Mouse (Mus musculus) brain, embryonic 14.5 days (tissue): Measurements from ENCODE around the gene Gda. TPM values are rescaled to one million over a fixed set of nuclear protein-coding genes. Genes with fewer than 3 reads are reported as not detected.

Experiments
- DNase-seq: peaks from one replicate; pipeline ENCODE4 v3.0.0-alpha.2; 2011; ENCODE audit warnings: low read depth
- CTCF ChIP-seq: fragments of 200-500 bp; IDR thresholded peaks from 2 replicates; pipeline ENCODE4 v1.5.1; 2012; ENCODE audit warnings: inconsistent platforms, mild to moderate bottlenecking, moderate library complexity, borderline replicate concordance; ENCODE audit not compliant: insufficient read depth, insufficient read length; ENCODE audit errors: extremely low read depth
- POLR2A ChIP-seq: fragments of 200-500 bp; IDR thresholded peaks from 2 replicates; pipeline ENCODE4 v1.6.1; 2012; ENCODE audit warnings: mild to moderate bottlenecking, inconsistent platforms, borderline replicate concordance; ENCODE audit not compliant: poor library complexity, insufficient read depth, insufficient read length, severe bottlenecking; ENCODE audit errors: extremely low read depth
- polyA plus RNA-seq: library from polyadenylated mRNA; depleted of rRNA; stranded (reverse); fragments of >200 nt; gene quantifications from 2 replicates; pipeline ENCODE4 v1.2.3, GENCODE M21; 2012

The Gda gene
- polyA plus RNA-seq, 1 experiment, result 0.72 TPM

GRCm38 (mm10) chr19:21386842-21387241 is 86.4 kb downstream of the Gda start:
- TF ChIP-seq POLR2A (no peak), CTCF (no peak)
- no peak for DNase-seq

- DNase-seq, result no peak
- TF ChIP-seq POLR2A, result no peak
- no peak for TF ChIP-seq CTCF
Measured at GRCm38 (mm10) chr19:21384231-21384630, 89.0 kb downstream of the Gda start.

GRCm38 (mm10) chr19:21383491-21384226 is 89.6 kb downstream of the Gda start:
- DNase-seq, result no peak
- no peak for TF ChIP-seq CTCF
- TF ChIP-seq POLR2A, result no peak

GRCm38 (mm10) chr19:21381696-21382095 is 91.5 kb downstream of the Gda start:
- no peak for DNase-seq
- TF ChIP-seq CTCF, result no peak
- no peak for TF ChIP-seq POLR2A

GRCm38 (mm10) chr19:21379195-21379594 is 94.0 kb downstream of the Gda start:
- TF ChIP-seq CTCF (no peak), POLR2A (no peak)

GRCm38 (mm10) chr19:21376445-21377218 is 96.6 kb downstream of the Gda start:
- no peak for DNase-seq
- no peak for TF ChIP-seq CTCF
- TF ChIP-seq POLR2A, result no peak

More at GRCm38 (mm10) chr19:21379195-21379594, 94.0 kb downstream of the Gda start:
- DNase-seq, result no peak

GRCm38 (mm10) chr19:21373073-21373755 is 100.0 kb downstream of the Gda start:
- TF ChIP-seq POLR2A, result no peak
- peak; percentile 78; the same call in 1 of the 2 replicates for TF ChIP-seq CTCF
- peak; percentile 81 for DNase-seq

GRCm38 (mm10) chr19:21372395-21373072 is 100.7 kb downstream of the Gda start:
- peak; percentile 27; the same call in 1 of the 2 replicates for TF ChIP-seq CTCF
- TF ChIP-seq POLR2A, result no peak
- no peak for DNase-seq

- DNase-seq, result no peak
- TF ChIP-seq CTCF (peak; percentile 38; the same call in 1 of the 2 replicates), POLR2A (no peak)
Measured at GRCm38 (mm10) chr19:21371337-21371736, 101.9 kb downstream of the Gda start.

- DNase-seq, result peak; percentile 33
- TF ChIP-seq CTCF, result no peak
- no peak for TF ChIP-seq POLR2A
Measured at GRCm38 (mm10) chr19:21370782-21371181, 102.5 kb downstream of the Gda start.
